Mouse (Mus musculus) neural tube, embryonic 12.5 days (tissue): ENCODE results near the gene Cd300a. TPM values are rescaled to one million over a fixed set of nuclear protein-coding genes. Genes with fewer than 3 reads are reported as not detected.

Experiments used
- ATAC-seq: fragments of 200-750 bp; cut with Nextera tagmentation; 2 replicates; pipeline ENCODE4 v1.8.0; 2017; ENCODE audit warnings: low read depth, mild to moderate bottlenecking, moderate TSS enrichment, moderate library complexity; ENCODE audit not compliant: low FRiP score
- H3K27ac ChIP-seq: fragments of 300-500 bp; sonication (generic); 2 replicates; pipeline ENCODE4 v1.5.1; 2016
- H3K27me3 ChIP-seq: fragments of 300-500 bp; sonication (generic); replicated peaks from 2 replicates; pipeline ENCODE4 v1.6.1; 2016; ENCODE audit warnings: mild to moderate bottlenecking
- H3K36me3 ChIP-seq: fragments of 300-500 bp; sonication (generic); 2 replicates; pipeline ENCODE4 v1.6.1; 2016; ENCODE audit warnings: mild to moderate bottlenecking
- H3K4me1 ChIP-seq: fragments of 300-500 bp; sonication (generic); 2 replicates; pipeline ENCODE4 v1.6.1; 2016
- H3K4me2 ChIP-seq: fragments of 300-500 bp; sonication (generic); replicated peaks from 2 replicates; pipeline ENCODE4 v1.6.1; 2016; ENCODE audit warnings: mild to moderate bottlenecking
- H3K4me3 ChIP-seq: fragments of 300-500 bp; sonication (generic); 2 replicates; pipeline ENCODE4 v1.5.1; 2016
- H3K9ac ChIP-seq: fragments of 300-500 bp; sonication (generic); 2 replicates; pipeline ENCODE4 v1.6.1; 2016; ENCODE audit warnings: mild to moderate bottlenecking
- H3K9me3 ChIP-seq: fragments of 300-500 bp; sonication (generic); 2 replicates; pipeline ENCODE4 v1.6.1; 2016; ENCODE audit warnings: mild to moderate bottlenecking
- WGBS: fragments of 180-500 bp; shearing (Covaris S2); methylation state at CpG from one replicate; pipeline ENCODE4 v1.1.7; 2016; 5-methylcytosine and 5-hydroxymethylcytosine counted together
- polyA plus RNA-seq: library from polyadenylated mRNA; unstranded; fragments of >200 nt; fragmentation: Nextera tagmentation; extraction: Ambion mirVana; gene quantifications from 2 replicates; pipeline ENCODE4 v1.2.1, GENCODE M21; 2016

The Cd300a gene
- polyA plus RNA-seq, 1 experiment from 2014 or later, result 0.74 TPM

- H3K4me1 ChIP-seq, result no peaks in the 10 kb centered on the region
- no peak overlapping the region for H3K4me2 ChIP-seq
- no peaks in the 10 kb centered on the region for H3K36me3 ChIP-seq
- H3K27me3 ChIP-seq, result no peaks in the 10 kb centered on the region
- 0 out of 2 replicates have a peak, but pooled peaks cover 4% of the 10 kb centered on the region for H3K9me3 ChIP-seq
- 68% methylated on average over 4 of the region's 4 CpGs for WGBS
- no peak overlapping the region for H3K4me3 ChIP-seq
- H3K27ac ChIP-seq, result no peak overlapping the region
- no peak overlapping the region for H3K9ac ChIP-seq
- no peak for ATAC-seq
These were observed 32.6 kb downstream of the Cd300a start for GRCm38 (mm10) chr11:114922439-114922838.

- ATAC-seq, result no peak
- no peak overlapping the region for H3K4me2 ChIP-seq
- no peak overlapping the region for H3K4me3 ChIP-seq
These were observed 34.1 kb downstream of the Cd300a start for GRCm38 (mm10) chr11:114923961-114924360.

GRCm38 (mm10) chr11:114929581-114929980, 39.7 kb downstream of the Cd300a start:
- H3K9me3 ChIP-seq, result no peaks in the 10 kb centered on the region
- WGBS, result 93% methylated on average over 2 of the region's 2 CpGs
- no peaks in the 10 kb centered on the region for H3K36me3 ChIP-seq
- no peak overlapping the region for H3K9ac ChIP-seq
- no peak overlapping the region for H3K4me3 ChIP-seq
- ATAC-seq, result no peak
- H3K27ac ChIP-seq, result no peak overlapping the region
- no peaks in the 10 kb centered on the region for H3K4me1 ChIP-seq
- no peaks in the 10 kb centered on the region for H3K27me3 ChIP-seq
- H3K4me2 ChIP-seq, result no peak overlapping the region

More at GRCm38 (mm10) chr11:114923961-114924360, 34.1 kb downstream of the Cd300a start:
- no peak overlapping the region for H3K27ac ChIP-seq
- no peaks in the 10 kb centered on the region for H3K4me1 ChIP-seq
- 0 out of 2 replicates have a peak, but pooled peaks cover 4% of the 10 kb centered on the region for H3K9me3 ChIP-seq
- no peaks in the 10 kb centered on the region for H3K27me3 ChIP-seq
- H3K9ac ChIP-seq, result no peak overlapping the region
- WGBS, result 78% methylated on average over 4 of the region's 4 CpGs
- no peaks in the 10 kb centered on the region for H3K36me3 ChIP-seq

- Histone ChIP-seq H3K9me3 (no peaks in the 10 kb centered on the region), H3K9ac (no peak overlapping the region), H3K4me3 (no peak overlapping the region), H3K27me3 (no peaks in the 10 kb centered on the region), H3K36me3 (no peaks in the 10 kb centered on the region), H3K27ac (no peak overlapping the region), H3K4me2 (no peak overlapping the region), H3K4me1 (no peaks in the 10 kb centered on the region)
- WGBS, result 80% methylated on average over 5 of the region's 5 CpGs
- ATAC-seq, result no peak
These were observed 41.2 kb downstream of the Cd300a start for GRCm38 (mm10) chr11:114931041-114931440.

- Histone ChIP-seq H3K4me3 (no peak overlapping the region), H3K4me1 (no peaks in the 10 kb centered on the region), H3K27ac (no peak overlapping the region), H3K9ac (no peak overlapping the region), H3K4me2 (no peak overlapping the region), H3K27me3 (no peaks in the 10 kb centered on the region), H3K9me3 (no peaks in the 10 kb centered on the region), H3K36me3 (no peaks in the 10 kb centered on the region)
- WGBS, result 82% methylated on average over 4 of the region's 4 CpGs
- ATAC-seq, result no peak
These were observed 43.8 kb downstream of the Cd300a start for GRCm38 (mm10) chr11:114933591-114933990.

- H3K4me1 ChIP-seq, result no peaks in the 10 kb centered on the region
- H3K4me3 ChIP-seq, result no peak within 1 kb of the TSS
- no peak within 1 kb of the TSS for H3K27ac ChIP-seq
- WGBS, result 62% methylated on average over 6 of the region's 6 CpGs
- H3K9me3 ChIP-seq, result no peaks in the 10 kb centered on the region
- no peaks in the 10 kb centered on the region for H3K36me3 ChIP-seq
- H3K4me2 ChIP-seq, result no peak within 1 kb of the TSS
- no peak for ATAC-seq
- H3K9ac ChIP-seq, result no peak within 1 kb of the TSS
- H3K27me3 ChIP-seq, result no peaks in the 10 kb centered on the region
These were observed 44.3 kb downstream of the Cd300a start, which contains the start of gene Cd300lb for GRCm38 (mm10) chr11:114934144-114934543. Gene Cd300lb, minus strand, starts transcription at chr11:114934386.

Other genes with a start within 250 kb of the Cd300a start
- gene Rpl38, start 221.5 kb upstream of the Cd300a start, polyA plus RNA-seq, result 855 and 903 TPM in 2 replicates
- gene Ttyh2, start 214.6 kb upstream of the Cd300a start, polyA plus RNA-seq, result 21.6 and 23.8 TPM in 2 replicates
- gene Dnaic2, start 162.6 kb upstream of the Cd300a start, polyA plus RNA-seq, result 3.0 and 4.2 TPM in 2 replicates
- 2.0 and 3.1 TPM in 2 replicates for gene Kif19a, start 124.7 kb upstream of the Cd300a start, polyA plus RNA-seq
- gene Btbd17, start 94.1 kb upstream of the Cd300a start, polyA plus RNA-seq, result 48.5 and 51.2 TPM in 2 replicates
- not detected in 2 replicates for gene Gpr142, start 91.1 kb upstream of the Cd300a start, polyA plus RNA-seq
- gene Gprc5c, start 38.9 kb upstream of the Cd300a start, polyA plus RNA-seq, result 21.6 and 23.9 TPM in 2 replicates
- gene Cd300lb, start 44.3 kb downstream of the Cd300a start, polyA plus RNA-seq, result not detected in 2 replicates
- not detected in 2 replicates for gene Cd300c, start 79.1 kb downstream of the Cd300a start, polyA plus RNA-seq
- gene Cd300ld, start 99.9 kb downstream of the Cd300a start, polyA plus RNA-seq, result 0.08 and 0.11 TPM in 2 replicates
- 1.1 and 1.2 TPM in 2 replicates for gene Cd300c2, start 111.8 kb downstream of the Cd300a start, polyA plus RNA-seq
- gene Cd300ld2, start 126.2 kb downstream of the Cd300a start, polyA plus RNA-seq, result not detected in 2 replicates
- not detected in 2 replicates for gene Cd300ld4, start 137.0 kb downstream of the Cd300a start, polyA plus RNA-seq
- gene Cd300ld5, start 147.7 kb downstream of the Cd300a start, polyA plus RNA-seq, result not detected in 2 replicates
- not detected in 2 replicates for gene Cd300ld3, start 158.4 kb downstream of the Cd300a start, polyA plus RNA-seq
- not detected in 2 replicates for gene Cd300e, start 172.1 kb downstream of the Cd300a start, polyA plus RNA-seq
- 2.0 and 3.5 TPM in 2 replicates for gene Rab37, start 201.4 kb downstream of the Cd300a start, polyA plus RNA-seq
- gene Cd300lf, start 244.0 kb downstream of the Cd300a start, polyA plus RNA-seq, result 0.61 TPM in 1 of 2 replicates, not detected in the other